Mouse (Mus musculus) left cerebral cortex, postnatal 4 days (tissue): ENCODE measurements at regions not wholly inside any gene's neighbourhood (a gene's known extent, or its start where the extent isn't known, plus 50 kb on each side); places are given as distances from the start of the nearest gene placed in this dataset.

Experiments used
- DNase-seq: peaks from one replicate; pipeline ENCODE4 v3.0.0-alpha.2; 2022
- intact Hi-C: fragments of 180-260 bp; cut with DNase I; formaldehyde crosslinking; loops from one replicate; pipeline ENCODE4 v1.15.1; 2025

- no peak for DNase-seq
Observed at GRCm38 (mm10) chr5:91841066-91841465, 121.8 kb downstream of the Rchy1 start.

GRCm38 (mm10) chr5:91828481-91828880 is 134.4 kb downstream of the Rchy1 start:
- DNase-seq, result no peak
- intact Hi-C loops, result no loop called here

More at GRCm38 (mm10) chr5:91841066-91841465, 121.8 kb downstream of the Rchy1 start:
- intact Hi-C loops, result no loop called here

- DNase-seq, result no peak
- intact Hi-C loops, result no loop called here
Observed at GRCm38 (mm10) chr5:91826636-91827035, 136.2 kb downstream of the Rchy1 start.

GRCm38 (mm10) chr5:91822844-91823576 is 139.9 kb downstream of the Rchy1 start:
- DNase-seq, result no peak
- intact Hi-C loops, result no loop called here

GRCm38 (mm10) chr5:91818800-91819199 is 144.1 kb downstream of the Rchy1 start:
- DNase-seq, result peak; percentile 41
- intact Hi-C loops, result no loop called here

- intact Hi-C loops, result no loop called here
- no peak for DNase-seq
Observed at GRCm38 (mm10) chr5:91818195-91818594, 144.7 kb downstream of the Rchy1 start.

- intact Hi-C loops, result no loop called here
- no peak for DNase-seq
Observed at GRCm38 (mm10) chr5:91816376-91816950, 146.4 kb downstream of the Rchy1 start.

- DNase-seq, result no peak
- intact Hi-C loops, result no loop called here
Observed at GRCm38 (mm10) chr5:91814956-91815355, 147.9 kb downstream of the Rchy1 start.

GRCm38 (mm10) chr5:91814417-91814762 is 148.5 kb downstream of the Rchy1 start:
- intact Hi-C loops, result no loop called here

GRCm38 (mm10) chr5:91813547-91814416 is 149.1 kb downstream of the Rchy1 start:
- intact Hi-C loops, result no loop called here
- DNase-seq, result no peak

More at GRCm38 (mm10) chr5:91814417-91814762, 148.5 kb downstream of the Rchy1 start:
- DNase-seq, result no peak

- DNase-seq, result no peak
- intact Hi-C loops, result no loop called here
Observed at GRCm38 (mm10) chr5:91807070-91808065, 155.5 kb downstream of the Rchy1 start.

- DNase-seq, result no peak
- intact Hi-C loops, result no loop called here
Observed at GRCm38 (mm10) chr5:91801297-91801980, 161.4 kb downstream of the Rchy1 start.

- no peak for DNase-seq
- intact Hi-C loops, result no loop called here
Observed at GRCm38 (mm10) chr5:91797362-91797761, 165.5 kb downstream of the Rchy1 start.

GRCm38 (mm10) chr5:91792732-91793131 is 170.1 kb downstream of the Rchy1 start:
- intact Hi-C loops, result no loop called here
- no peak for DNase-seq

GRCm38 (mm10) chr5:91790412-91790811 is 172.5 kb downstream of the Rchy1 start:
- no peak for DNase-seq
- intact Hi-C loops, result no loop called here

- no peak for DNase-seq
- intact Hi-C loops, result no loop called here
Observed at GRCm38 (mm10) chr5:91783966-91784365, 178.9 kb downstream of the Rchy1 start.

- intact Hi-C loops, result no loop called here
- no peak for DNase-seq
Observed at GRCm38 (mm10) chr5:91776971-91777370, 185.9 kb downstream of the Rchy1 start.

- intact Hi-C loops, result no loop called here
- DNase-seq, result no peak
Observed at GRCm38 (mm10) chr5:91774065-91774464, 188.8 kb downstream of the Rchy1 start.

GRCm38 (mm10) chr5:91767886-91768285 is 195.0 kb downstream of the Rchy1 start:
- DNase-seq, result no peak
- intact Hi-C loops, result no loop called here

GRCm38 (mm10) chr5:91767060-91767459 is 195.8 kb downstream of the Rchy1 start:
- DNase-seq, result no peak
- intact Hi-C loops, result no loop called here
